Mouse (Mus musculus) spleen, adult 2 months (tissue): ENCODE measurements around the gene Cd8b1.

Experiments
- CTCF ChIP-seq: fragments of 200-500 bp; IDR thresholded peaks from 2 replicates; pipeline ENCODE4 v1.5.1; 2011; ENCODE audit warnings: mild to moderate bottlenecking, inconsistent platforms; ENCODE audit not compliant: insufficient read depth, insufficient read length, insufficient replicate concordance; ENCODE audit errors: extremely low read depth
- POLR2A ChIP-seq: fragments of 200-500 bp; IDR thresholded peaks from 2 replicates; pipeline ENCODE4 v1.6.1; 2011; ENCODE audit warnings: low read depth, low read length, inconsistent platforms

- TF ChIP-seq POLR2A (no peak), CTCF (no peak)
Observed at GRCm38 (mm10) chr6:71274621-71275020, 48.0 kb upstream of the Cd8b1 start.
